Mouse (Mus musculus) c-Kit-positive CD71-negative TER-119-negative erythroid progenitor cells, embryonic 14.5 days (primary cell): Measurements from ENCODE around the gene 2610528A11Rik.
"Not testable (repeated sequence)": the region's sequence is repeated elsewhere in the genome, so short reads cannot be mapped to it uniquely, and the experiment has no call there.

Experiments used
- DNase-seq: peaks from one replicate; pipeline ENCODE4 v3.0.0-alpha.2; 2013; ENCODE audit warnings: low read depth

2610528A11Rik gene

GRCm38 (mm10) chr14:37113922-37114321 is at the start of gene 2610528A11Rik:
TSS of gene 2610528A11Rik (minus strand) at chr14:37114022.
- DNase-seq: no peak

- DNase-seq: no peak
Observed at GRCm38 (mm10) chr14:37163277-37163956, 49.6 kb upstream of the 2610528A11Rik start.

GRCm38 (mm10) chr14:37154391-37154790 is 40.6 kb upstream of the 2610528A11Rik start:
- no peak for DNase-seq

- no peak for DNase-seq
Observed at GRCm38 (mm10) chr14:37139051-37139710, 25.4 kb upstream of the 2610528A11Rik start.

- DNase-seq: not testable (repeated sequence)
Observed at GRCm38 (mm10) chr14:37137596-37137995, 23.8 kb upstream of the 2610528A11Rik start.

GRCm38 (mm10) chr14:37136110-37136509 is 22.3 kb upstream of the 2610528A11Rik start:
- no peak for DNase-seq

GRCm38 (mm10) chr14:37135671-37136070 is 21.8 kb upstream of the 2610528A11Rik start:
- no peak for DNase-seq

GRCm38 (mm10) chr14:37135127-37135593 is 21.3 kb upstream of the 2610528A11Rik start, which contains the start of gene Ghitm:
TSS of gene Ghitm (minus strand) at chr14:37135272.
- peak; percentile 90 for DNase-seq

GRCm38 (mm10) chr14:37134304-37135126 is 20.7 kb upstream of the 2610528A11Rik start:
- DNase-seq: peak; percentile 19

- DNase-seq: peak; percentile 25
Observed at GRCm38 (mm10) chr14:37127652-37128051, 13.8 kb upstream of the 2610528A11Rik start.

- DNase-seq: no peak
Observed at GRCm38 (mm10) chr14:37119233-37119632, 5.4 kb upstream of the 2610528A11Rik start.

GRCm38 (mm10) chr14:37112931-37113330 is 891 bp downstream of the 2610528A11Rik start:
- DNase-seq: no peak

GRCm38 (mm10) chr14:37111371-37111770 is 2.5 kb downstream of the 2610528A11Rik start:
- DNase-seq: no peak

GRCm38 (mm10) chr14:37110456-37110855 is 3.4 kb downstream of the 2610528A11Rik start:
- no peak for DNase-seq

GRCm38 (mm10) chr14:37109975-37110374 is 3.8 kb downstream of the 2610528A11Rik start:
- DNase-seq: no peak

GRCm38 (mm10) chr14:37109460-37109859 is 4.4 kb downstream of the 2610528A11Rik start:
- no peak for DNase-seq

- DNase-seq: no peak
Observed at GRCm38 (mm10) chr14:37105846-37106245, 8.0 kb downstream of the 2610528A11Rik start.

GRCm38 (mm10) chr14:37104747-37105146 is 9.1 kb downstream of the 2610528A11Rik start:
- no peak for DNase-seq

- no peak for DNase-seq
Observed at GRCm38 (mm10) chr14:37102484-37102883, 11.3 kb downstream of the 2610528A11Rik start.

- no peak for DNase-seq
Observed at GRCm38 (mm10) chr14:37101531-37101930, 12.3 kb downstream of the 2610528A11Rik start.

- DNase-seq: no peak
Observed at GRCm38 (mm10) chr14:37097956-37098530, 15.8 kb downstream of the 2610528A11Rik start, which contains the start of gene Cdhr1. TSS of gene Cdhr1 (minus strand) at chr14:37098347.

GRCm38 (mm10) chr14:37095556-37095955 is 18.3 kb downstream of the 2610528A11Rik start:
- no peak for DNase-seq
